Mouse (Mus musculus) left cerebral cortex, postnatal 25 days (tissue): ENCODE measurements at regions not wholly inside any gene's neighbourhood (a gene's known extent, or its start where the extent isn't known, plus 50 kb on each side); places are given as distances from the start of the nearest gene placed in this dataset.

Experiments used
- DNase-seq, 2 experiments: peaks; one replicate each; pipeline ENCODE4 v3.0.0; 2022; ENCODE audit warnings: low spot score in 2 of 2, mixed read lengths in 1 of 2
- intact Hi-C: fragments of 180-260 bp; cut with DNase I; formaldehyde crosslinking; loops from one replicate; pipeline ENCODE4 v1.15.1; 2025

DNA sequence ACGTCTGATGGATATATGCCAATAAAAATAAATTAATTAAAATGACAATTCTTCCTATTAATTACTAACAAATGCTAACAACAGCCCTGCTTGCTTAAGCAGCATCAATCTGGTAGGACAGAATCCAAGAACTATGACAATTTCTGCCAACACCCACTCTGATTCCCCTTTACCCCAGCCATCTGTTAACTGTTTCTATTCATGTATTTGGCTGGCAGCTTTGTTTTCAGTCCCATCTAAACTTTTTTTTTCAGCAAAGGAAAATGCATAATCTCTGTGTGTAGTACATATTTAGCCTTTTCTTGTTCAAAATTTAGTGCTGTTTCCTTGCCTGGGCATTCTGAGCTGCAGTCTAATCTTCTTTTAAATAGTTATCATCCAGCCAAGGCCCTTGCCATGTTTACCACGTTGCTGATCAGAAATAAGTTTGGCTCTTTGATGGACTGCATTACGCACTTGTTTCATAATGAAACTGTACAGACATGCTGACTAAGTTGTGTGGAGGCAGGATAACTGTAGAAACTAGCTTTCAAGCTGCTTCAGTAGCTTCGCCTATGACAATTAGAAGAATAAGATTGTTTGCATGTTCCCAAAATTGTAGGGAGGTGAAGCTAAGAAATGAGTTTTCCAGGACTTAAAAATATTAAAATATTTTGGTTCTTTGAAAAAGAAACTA lies 67.6 kb downstream of the 4930550L24Rik start:
- intact Hi-C loops = no loop called here
- peak; percentile 6 to 40 for DNase-seq
